Mouse (Mus musculus) E14TG2a.4 (cell line): ENCODE measurements around the gene Ear6.

Experiments used
- CTCF ChIP-seq: conservative IDR thresholded peaks from 2 replicates; pipeline ENCODE4 v1.5.1; 2014; ENCODE audit warnings: low read length
- NANOG ChIP-seq: IDR thresholded peaks from 2 replicates; pipeline ENCODE4 v1.6.1; 2014; ENCODE audit warnings: borderline replicate concordance, low read length, mixed read lengths
- POU5F1 ChIP-seq: IDR thresholded peaks from 2 replicates; pipeline ENCODE4 v1.6.1; 2014; ENCODE audit warnings: low read length, borderline replicate concordance

GRCm38 (mm10) chr14:51884031-51884544, 30.6 kb downstream of the Ear6 start:
- TF ChIP-seq CTCF, result no peak
- TF ChIP-seq POU5F1, result no peak
- TF ChIP-seq NANOG, result no peak
